Mouse (Mus musculus) ES-Bruce4 (cell line): ENCODE data around the gene Grwd1. TPM values are rescaled to one million over a fixed set of nuclear protein-coding genes. Genes with fewer than 3 reads are reported as not detected.

Source experiments
- H3K27ac ChIP-seq: 2 replicates; pipeline ENCODE4 v1.5.1; 2012; ENCODE audit warnings: low read length, inconsistent platforms; ENCODE audit not compliant: insufficient read depth
- H3K27me3 ChIP-seq: 2 replicates; pipeline ENCODE4 v1.6.1; 2012; ENCODE audit warnings: mild to moderate bottlenecking, low read length, inconsistent platforms; ENCODE audit not compliant: control insufficient read depth, poor library complexity, insufficient read depth, severe bottlenecking
- H3K36me3 ChIP-seq: 2 replicates; pipeline ENCODE4 v1.6.1; 2012; ENCODE audit warnings: inconsistent platforms, mild to moderate bottlenecking, low read length, moderate library complexity; ENCODE audit not compliant: control insufficient read depth, poor library complexity, insufficient read depth, severe bottlenecking
- H3K4me1 ChIP-seq: one replicate; pipeline ENCODE4 v1.8.1; 2011; ENCODE audit warnings: low read length; ENCODE audit not compliant: control insufficient read depth, insufficient read depth
- H3K4me3 ChIP-seq: 2 replicates; pipeline ENCODE4 v1.5.1; 2011; ENCODE audit warnings: low read depth, mild to moderate bottlenecking, low read length
- H3K9ac ChIP-seq: 2 replicates; pipeline ENCODE4 v1.6.1; 2012; ENCODE audit warnings: low read depth, mild to moderate bottlenecking, inconsistent platforms; ENCODE audit not compliant: poor library complexity, severe bottlenecking
- H3K9me3 ChIP-seq: replicated peaks from 2 replicates; pipeline ENCODE4 v1.6.1; 2012; ENCODE audit warnings: mild to moderate bottlenecking, low read length, inconsistent platforms; ENCODE audit not compliant: control insufficient read depth, poor library complexity, insufficient read depth, severe bottlenecking
- CTCF ChIP-seq: IDR thresholded peaks from one replicate; pipeline ENCODE4 v1.8.1; 2011; ENCODE audit warnings: low read depth, low read length
- EP300 ChIP-seq: IDR thresholded peaks from 2 replicates; pipeline ENCODE4 v1.6.1; 2011; ENCODE audit warnings: low read depth, low read length; ENCODE audit not compliant: insufficient read depth
- POLR2A ChIP-seq: IDR thresholded peaks from one replicate; pipeline ENCODE4 v1.8.1; 2011; ENCODE audit warnings: low read length; ENCODE audit not compliant: insufficient read depth
- polyA plus RNA-seq: library from polyadenylated mRNA; stranded (reverse); fragments of >200 nt; gene quantifications from 2 replicates; pipeline ENCODE4 v1.2.4, GENCODE M21; 2011; ENCODE audit warnings: low read depth; ENCODE audit not compliant: missing spikeins, insufficient read depth, insufficient read length

Gene Grwd1
- polyA plus RNA-seq, 1 experiment: 32.3 TPM

DNA sequence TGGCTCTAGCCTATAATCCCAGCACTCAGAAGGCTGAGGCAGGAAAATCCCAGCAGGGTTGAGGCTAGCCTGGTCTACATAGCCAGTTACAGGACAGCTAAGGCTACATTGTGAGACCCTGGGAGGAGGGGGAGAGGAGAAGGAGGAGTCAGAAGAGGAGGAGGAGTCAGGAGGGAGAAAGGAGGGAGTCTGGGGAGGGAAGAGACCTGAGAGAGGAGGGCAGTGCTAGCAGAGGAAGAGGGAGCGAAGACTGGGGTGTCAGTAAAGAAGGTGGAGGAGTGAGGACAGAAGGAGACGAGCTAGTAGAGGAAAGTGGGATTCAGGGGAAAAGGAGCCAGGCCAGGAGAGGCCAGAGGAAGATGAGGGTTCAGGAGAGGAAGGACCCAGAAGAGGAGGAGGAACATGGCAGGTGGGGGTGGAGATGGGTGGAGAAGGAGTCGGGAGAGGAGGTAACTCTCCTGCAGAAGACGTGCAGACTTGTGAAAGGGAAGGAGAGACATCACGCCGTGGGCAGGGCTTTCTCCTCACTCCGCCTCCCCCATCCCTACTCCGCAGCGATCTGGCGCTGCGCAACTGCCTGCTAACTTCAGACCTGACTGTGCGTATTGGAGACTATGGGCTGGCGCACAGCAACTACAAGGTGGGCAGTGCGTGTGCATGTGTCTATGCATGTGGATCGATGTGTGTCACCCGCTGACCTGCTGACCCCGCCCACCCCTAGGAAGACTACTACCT lies 38.8 kb downstream of the Grwd1 start:
- no peaks in the 10 kb centered on the region for H3K27me3 ChIP-seq
- no peaks in the 10 kb centered on the region for H3K9me3 ChIP-seq
- no peak overlapping the region for H3K9ac ChIP-seq
- H3K27ac ChIP-seq: no peak overlapping the region
- no peak for TF ChIP-seq POLR2A
- TF ChIP-seq CTCF: no peak
- TF ChIP-seq EP300: no peak
- peak overlapping the region; percentile 11; the same call in 1 of the 2 replicates for H3K4me3 ChIP-seq
- H3K36me3 ChIP-seq: no peaks in the 10 kb centered on the region
- H3K4me1 ChIP-seq: no peaks in the 10 kb centered on the region

DNA sequence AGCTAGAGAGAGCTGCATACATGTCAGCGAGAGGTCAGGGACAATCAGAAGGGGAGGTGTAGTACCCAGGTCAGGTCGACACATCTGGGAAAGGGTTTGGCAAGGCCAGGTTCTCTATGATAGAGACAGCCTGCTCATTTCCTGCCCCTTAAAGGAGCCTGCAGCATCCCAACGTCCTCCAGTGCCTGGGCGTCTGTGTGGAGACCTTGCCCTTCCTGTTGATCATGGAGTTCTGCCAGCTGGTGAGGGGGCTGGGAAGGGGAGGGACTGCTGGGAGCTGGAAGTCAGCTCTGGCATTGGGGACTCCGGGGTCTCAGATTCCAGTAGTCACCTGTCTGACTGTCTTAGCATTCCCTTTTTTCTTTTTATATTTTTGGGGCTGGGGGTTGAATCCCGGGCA lies 40.0 kb downstream of the Grwd1 start:
- Histone ChIP-seq H3K4me1 (no peaks in the 10 kb centered on the region), H3K27me3 (no peaks in the 10 kb centered on the region), H3K4me3 (no peak overlapping the region), H3K36me3 (no peaks in the 10 kb centered on the region), H3K27ac (no peak overlapping the region), H3K9ac (no peak overlapping the region), H3K9me3 (no peaks in the 10 kb centered on the region)
- no peak for TF ChIP-seq POLR2A
- no peak for TF ChIP-seq EP300
- TF ChIP-seq CTCF: no peak

DNA sequence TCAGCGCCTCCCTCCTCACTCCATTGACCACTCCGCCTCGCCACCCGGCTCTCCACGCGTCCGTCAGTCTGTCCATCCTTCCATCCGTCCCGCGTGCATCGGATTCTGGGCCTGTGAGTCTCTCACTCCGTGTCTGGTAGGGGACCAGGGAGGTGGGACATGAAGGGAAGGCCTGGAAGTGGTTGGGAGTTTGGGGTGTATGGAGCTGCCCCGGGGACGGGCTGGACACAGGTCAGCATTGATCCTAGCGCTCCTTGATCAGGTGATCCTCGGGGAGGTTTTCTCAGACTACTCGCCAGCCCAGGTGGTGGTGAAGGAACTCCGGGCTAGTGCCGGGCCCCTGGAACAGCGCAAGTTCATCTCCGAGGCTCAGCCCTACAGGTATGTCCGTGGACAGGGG lies 43.1 kb downstream of the Grwd1 start:
- Histone ChIP-seq H3K4me1 (peaks cover 3% of the 10 kb centered on the region), H3K36me3 (no peaks in the 10 kb centered on the region), H3K27me3 (no peaks in the 10 kb centered on the region), H3K4me3 (peak overlapping the region; percentile 43), H3K27ac (no peak overlapping the region), H3K9me3 (no peaks in the 10 kb centered on the region), H3K9ac (peak overlapping the region; percentile 5; the same call in 1 of the 2 replicates)
- TF ChIP-seq POLR2A: no peak

DNA sequence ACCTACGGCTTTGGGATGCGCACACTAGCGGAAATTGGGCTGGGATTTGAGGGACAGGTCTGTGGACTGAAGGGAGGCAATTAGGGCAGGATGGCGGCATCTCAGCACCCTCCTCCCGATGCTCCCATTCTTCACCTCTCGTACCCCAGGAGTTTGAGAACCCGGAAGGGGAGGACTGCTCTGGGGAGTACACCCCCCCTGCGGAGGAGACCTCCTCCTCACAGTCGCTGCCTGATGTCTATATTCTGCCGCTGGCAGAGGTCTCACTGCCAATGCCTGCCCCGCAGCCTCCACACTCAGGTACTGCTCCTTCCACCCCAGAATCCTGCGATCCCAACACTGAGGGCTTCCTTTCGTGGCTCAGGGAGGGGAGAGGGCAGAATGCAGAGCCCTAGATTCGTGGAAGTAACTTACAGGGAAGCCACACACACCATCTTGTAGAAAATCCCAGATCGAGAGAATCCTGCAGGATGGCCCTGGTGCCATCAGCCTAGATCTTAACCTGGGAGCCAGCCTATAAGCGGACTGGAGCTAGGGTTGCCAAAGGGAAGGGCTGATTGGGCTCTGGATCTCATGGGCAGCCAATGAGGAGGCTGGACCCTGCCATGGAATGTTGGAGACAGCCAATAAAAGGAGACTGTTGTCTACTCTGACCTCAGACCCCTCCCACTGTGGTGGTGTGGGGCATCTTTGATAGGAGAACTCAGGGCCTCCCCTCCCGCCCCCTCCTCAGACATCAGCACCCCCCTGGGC lies 43.9 kb downstream of the Grwd1 start:
- Histone ChIP-seq H3K27ac (no peak overlapping the region), H3K4me3 (peak overlapping the region; percentile 69), H3K9me3 (no peaks in the 10 kb centered on the region), H3K9ac (peak overlapping the region; percentile 26), H3K4me1 (peaks cover 3% of the 10 kb centered on the region), H3K27me3 (no peaks in the 10 kb centered on the region), H3K36me3 (no peaks in the 10 kb centered on the region)
- TF ChIP-seq EP300 (no peak), CTCF (no peak), POLR2A (no peak)

DNA sequence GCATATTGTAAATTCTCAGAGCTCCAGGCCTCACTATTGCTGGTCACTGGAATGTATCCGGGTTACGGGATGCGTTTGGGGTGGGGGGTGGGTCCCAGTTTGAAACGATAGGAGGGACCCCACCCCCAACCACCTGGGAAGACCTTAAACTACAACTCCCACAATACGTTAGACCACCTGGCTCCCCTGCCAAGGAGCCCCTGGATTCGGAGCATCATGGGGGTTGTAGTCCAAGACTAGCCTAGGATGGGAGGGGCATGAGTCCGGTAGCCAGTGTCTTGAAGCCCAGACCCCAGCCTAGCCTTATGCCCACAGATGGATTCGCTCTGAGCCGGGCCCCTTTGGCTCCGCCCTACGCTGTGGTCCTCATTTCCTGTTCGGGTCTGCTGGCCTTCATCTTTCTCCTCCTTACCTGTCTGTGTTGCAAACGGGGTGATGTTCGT lies 44.6 kb downstream of the Grwd1 start:
- no peaks in the 10 kb centered on the region for H3K9me3 ChIP-seq
- no peak overlapping the region for H3K27ac ChIP-seq

More for the DNA sequence above, 44.6 kb downstream of the Grwd1 start:
- peak overlapping the region; percentile 66 for H3K9ac ChIP-seq
- no peak for TF ChIP-seq EP300
- TF ChIP-seq CTCF: no peak
- no peak for TF ChIP-seq POLR2A
- H3K36me3 ChIP-seq: no peaks in the 10 kb centered on the region
- peak overlapping the region; percentile 69 for H3K4me3 ChIP-seq
- H3K27me3 ChIP-seq: no peaks in the 10 kb centered on the region
- peaks cover 3% of the 10 kb centered on the region for H3K4me1 ChIP-seq
